Mouse (Mus musculus) adipocyte (in vitro differentiated cells): ENCODE measurements around the gene Otub2.
"Not testable (repeated sequence)": the region's sequence is repeated elsewhere in the genome, so short reads cannot be mapped to it uniquely, and the experiment has no call there.

Experiments used
- DNase-seq: peaks from one replicate; pipeline ENCODE4 v3.0.0-alpha.2; 2016; ENCODE audit warnings: low spot score

Otub2 gene

GRCm38 (mm10) chr12:103444261-103444660 is 55.8 kb downstream of the Otub2 start:
- DNase-seq, result not testable (repeated sequence)

- no peak for DNase-seq
Measured at GRCm38 (mm10) chr12:103445060-103445459, 56.6 kb downstream of the Otub2 start.

GRCm38 (mm10) chr12:103453361-103453760 is 64.9 kb downstream of the Otub2 start:
- DNase-seq, result no peak
